16 mouse cellular contexts compared by ENCODE assay signal in genomic region chr11:43807732-43808131, GRCm38 (mm10). TPM values are rescaled to one million over a fixed set of nuclear protein-coding genes. Genes with fewer than 3 reads are reported as not detected.
DNase-seq lines count a peak whose midpoint lies in the region; ATAC-seq and TF ChIP-seq lines count a peak whose summit lies in the region.
"Had no signal": no experiment of that assay in that cellular context is flagged by ENCODE, and none has a peak within 500 bp of the region (broad histone marks: within the 10 kb centered on the region; RNA-seq: fewer than 3 reads in every experiment).

No protein-coding gene starts in this region.

- H3K36me3 ChIP-seq in hindbrain, embryonic 16.5 days (ENCODE audit: control insufficient read depth, insufficient read depth, low read length) = no peaks in the 10 kb centered on the region
- no peaks in the 10 kb centered on the region for H3K36me3 ChIP-seq in hindbrain, embryonic 14.5 days (replicated peaks; ENCODE audit: control insufficient read depth, insufficient read depth)
- no peaks in the 10 kb centered on the region for H3K36me3 ChIP-seq in lung, embryonic 14.5 days (ENCODE audit: insufficient read depth)
- H3K36me3 ChIP-seq: embryonic facial prominence, embryonic 10.5 days; heart, embryonic 13.5 days; hindbrain, embryonic 12.5 days had no signal

- WGBS in hindbrain, embryonic 16.5 days = 52% methylated on average over 5 of the region's 5 CpGs
- WGBS in hindbrain, embryonic 14.5 days = 70% methylated on average over 5 of the region's 5 CpGs
- 57% methylated on average over 5 of the region's 5 CpGs for WGBS in lung, embryonic 14.5 days

- no peak for TF ChIP-seq CTCF in lung, embryonic 14.5 days (IDR thresholded peaks at IDR 0.05; ENCODE audit: low read depth)

- H3K4me1 ChIP-seq in hindbrain, embryonic 16.5 days (ENCODE audit: control insufficient read depth, insufficient read depth, low read depth, low read length) = peaks cover 5% of the 10 kb centered on the region; the same call in 1 of the 2 replicates
- no peaks in the 10 kb centered on the region for H3K4me1 ChIP-seq in hindbrain, embryonic 14.5 days (replicated peaks; ENCODE audit: control insufficient read depth, insufficient read depth, low read length)
- H3K4me1 ChIP-seq in lung, embryonic 14.5 days (ENCODE audit: insufficient read depth) = no peaks in the 10 kb centered on the region
- H3K4me1 ChIP-seq: embryonic facial prominence, embryonic 10.5 days; heart, embryonic 13.5 days; hindbrain, embryonic 12.5 days had no signal

- peak; percentile 61 for ATAC-seq in hindbrain, embryonic 16.5 days
- no peak for ATAC-seq in hindbrain, embryonic 14.5 days (ENCODE audit: low FRiP score)
- no peak for ATAC-seq in lung, embryonic 14.5 days (ENCODE audit: insufficient read depth)

- no peaks in the 10 kb centered on the region for H3K9me3 ChIP-seq in hindbrain, embryonic 16.5 days (ENCODE audit: control insufficient read depth, low read length)
- no peaks in the 10 kb centered on the region for H3K9me3 ChIP-seq in hindbrain, embryonic 14.5 days (ENCODE audit: control insufficient read depth, low read length)
- no peaks in the 10 kb centered on the region for H3K9me3 ChIP-seq in lung, embryonic 14.5 days (ENCODE audit: low read depth, low read length)
- H3K9me3 ChIP-seq: embryonic facial prominence, embryonic 10.5 days; heart, embryonic 13.5 days; hindbrain, embryonic 12.5 days had no signal

- H3K27ac ChIP-seq in hindbrain, embryonic 16.5 days (ENCODE audit: low read depth, low read length) = no peak overlapping the region
- no peak overlapping the region for H3K27ac ChIP-seq in hindbrain, embryonic 14.5 days
- H3K27ac ChIP-seq in lung, embryonic 14.5 days (ENCODE audit: low read depth) = no peak overlapping the region
- H3K27ac ChIP-seq: embryonic facial prominence, embryonic 10.5 days; heart, embryonic 13.5 days; hindbrain, embryonic 12.5 days had no signal

- H3K9ac ChIP-seq in hindbrain, embryonic 16.5 days (ENCODE audit: low read depth, low read length) = no peak overlapping the region
- H3K9ac ChIP-seq in hindbrain, embryonic 14.5 days = no peak overlapping the region
- H3K9ac ChIP-seq in lung, embryonic 14.5 days = no peak overlapping the region
- H3K9ac ChIP-seq: heart, embryonic 13.5 days; hindbrain, embryonic 12.5 days had no signal

- H3K4me2 ChIP-seq in hindbrain, embryonic 16.5 days (ENCODE audit: low read length) = no peak overlapping the region
- H3K4me2 ChIP-seq in hindbrain, embryonic 14.5 days (replicated peaks) = no peak overlapping the region
- no peak overlapping the region for H3K4me2 ChIP-seq in lung, embryonic 14.5 days
- H3K4me2 ChIP-seq: heart, embryonic 13.5 days; hindbrain, embryonic 12.5 days had no signal

- no peak for DNase-seq in hindbrain, embryonic 14.5 days (ENCODE audit: low spot score)
- DNase-seq in lung, embryonic 14.5 days = peak; percentile 55
- no peak for DNase-seq in lung, postnatal 36 days
- peak; percentile 15 to 57 for DNase-seq in lung, postnatal 4 days
- no peak for DNase-seq in lung, postnatal 25 days (ENCODE audit: low spot score)
- DNase-seq: adrenal gland, adult 2 months; adrenal gland, postnatal 25 days; cerebellum, adult 2 months; cerebellum, postnatal 10 days; gastrocnemius, postnatal 36 days; heart, adult 11 months; heart, postnatal 36 days had no signal

- H3K4me3 ChIP-seq in hindbrain, embryonic 16.5 days (ENCODE audit: low read length) = no peak overlapping the region
- no peak overlapping the region for H3K4me3 ChIP-seq in hindbrain, embryonic 14.5 days (replicated peaks; ENCODE audit: low read length)
- no peak overlapping the region for H3K4me3 ChIP-seq in lung, embryonic 14.5 days (ENCODE audit: low read depth, low read length)
- H3K4me3 ChIP-seq: embryonic facial prominence, embryonic 10.5 days; heart, embryonic 13.5 days; hindbrain, embryonic 12.5 days had no signal

- H3K27me3 ChIP-seq in hindbrain, embryonic 16.5 days (replicated peaks; ENCODE audit: control insufficient read depth, insufficient read depth, low read length) = no peaks in the 10 kb centered on the region
- no peaks in the 10 kb centered on the region for H3K27me3 ChIP-seq in hindbrain, embryonic 14.5 days (ENCODE audit: control insufficient read depth, insufficient read depth, low read length)
- H3K27me3 ChIP-seq in lung, embryonic 14.5 days (ENCODE audit: insufficient read depth, low read length) = no peaks in the 10 kb centered on the region
- H3K27me3 ChIP-seq: heart, embryonic 13.5 days; hindbrain, embryonic 12.5 days had no signal

RNA-seq across cellular contexts. Expression of gene Ttc1, which starts 59.9 kb away (rescaled TPM):
- 69.4 and 70.1 TPM in 2 replicates for polyA plus RNA-seq in hindbrain, embryonic 16.5 days (2015; fragmentation: Nextera tagmentation; extraction: Ambion mirVana)
- polyA plus RNA-seq in hindbrain, embryonic 14.5 days (2014; fragmentation: Nextera tagmentation; extraction: Ambion mirVana) = 78.1 and 78.9 TPM in 2 replicates
- 70.0 and 74.3 TPM in 2 replicates for polyA plus RNA-seq in lung, embryonic 14.5 days (2014; fragmentation: Nextera tagmentation; extraction: Ambion mirVana)

Comparison
In these comparisons a context has a peak if more than half of its experiments do, and no peak if none do; other contexts are left out.
1. DNase-seq: peak in lung, embryonic 14.5 days (single experiment) and lung, postnatal 4 days (2 of 2); none in hindbrain, embryonic 14.5 days (single experiment), lung, postnatal 36 days (single experiment) and lung, postnatal 25 days (single experiment).